Mouse (Mus musculus) thymus, adult 2 months (tissue): ENCODE measurements around the gene Shc1.

ENCODE experiments used
- CTCF ChIP-seq: fragments of 200-500 bp; IDR thresholded peaks from 2 replicates; pipeline ENCODE4 v1.5.1; 2012; ENCODE audit warnings: mild to moderate bottlenecking, control low read depth, low read length, moderate library complexity, borderline replicate concordance; ENCODE audit not compliant: control insufficient read depth, poor library complexity, insufficient read depth; ENCODE audit errors: extremely low read depth
- POLR2A ChIP-seq: fragments of 200-500 bp; IDR thresholded peaks from 2 replicates; pipeline ENCODE4 v1.6.1; 2012; ENCODE audit warnings: mild to moderate bottlenecking, low read length, control low read depth, moderate library complexity; ENCODE audit not compliant: control insufficient read depth, poor library complexity, insufficient read depth; ENCODE audit errors: extremely low read depth

- TF ChIP-seq CTCF (peak; percentile 42; the same call in 1 of the 2 replicates), POLR2A (peak; percentile 44; the same call in 1 of the 2 replicates)
Observed at GRCm38 (mm10) chr3:89430171-89431159, 12.2 kb downstream of the Shc1 start, which contains the start of gene Pygo2.
